26 mouse cellular contexts compared by ENCODE assay signal in the genomic region with DNA sequence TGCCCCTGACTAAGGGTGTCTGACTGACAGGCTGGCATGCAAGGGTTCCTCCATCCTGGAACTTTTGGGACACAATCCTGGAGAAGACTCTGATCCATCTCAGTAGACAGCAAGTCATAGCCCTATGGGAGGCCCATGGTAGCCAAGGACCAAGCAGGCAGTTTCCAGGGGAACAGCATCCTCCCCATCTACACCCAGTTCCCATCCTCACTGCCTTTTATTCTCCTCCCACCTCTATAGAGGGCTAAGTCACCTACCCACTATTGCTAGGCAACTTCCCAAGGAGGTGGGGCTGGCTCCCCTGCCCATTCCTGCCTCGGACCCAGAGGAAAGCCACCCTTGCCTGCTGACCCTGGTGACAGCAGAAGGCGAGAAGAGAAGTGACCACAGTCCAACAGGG. TPM values are rescaled to one million over a fixed set of nuclear protein-coding genes. Genes with fewer than 3 reads are reported as not detected.
A peak's percentile ranks its signal among the peaks of the same experiment; 100 is the strongest.
DNase-seq lines count a peak whose midpoint lies in the region; ATAC-seq and TF ChIP-seq lines count a peak whose summit lies in the region.
"Had no signal": no experiment of that assay in that cellular context is flagged by ENCODE, and none has a peak within 500 bp of the region (broad histone marks: within the 10 kb centered on the region; RNA-seq: fewer than 3 reads in every experiment).

No protein-coding gene starts in this region.

- TF ChIP-seq CTCF in stomach, postnatal 0 days (IDR thresholded peaks at IDR 0.05; ENCODE audit: low read depth), result no peak

- 64% methylated on average over 2 of the region's 2 CpGs for WGBS in limb, embryonic 12.5 days
- 64% methylated on average over 2 of the region's 2 CpGs for WGBS in limb, embryonic 10.5 days
- 43% methylated on average over 2 of the region's 2 CpGs for WGBS in stomach, embryonic 14.5 days
- 47% methylated on average over 2 of the region's 2 CpGs for WGBS in stomach, postnatal 0 days

- no peak for DNase-seq in frontal cortex, postnatal 25 days (ENCODE audit: low spot score in 2 of 2)
- DNase-seq in limb, embryonic 10.5 days (ENCODE audit: low spot score), result no peak
- no peak for DNase-seq in stomach, postnatal 0 days (ENCODE audit: low spot score)
- no peak for DNase-seq in thymus, postnatal 10 days (ENCODE audit: low spot score in 2 of 2)
- DNase-seq: adrenal gland, postnatal 10 days; adrenal gland, postnatal 36 days; B cell, adult 2 months; cerebellum, adult 18-20 months; cerebellum, adult 9-10 months; cerebellum, postnatal 14 days; gastrocnemius, adult 2 months; gastrocnemius, postnatal 14 days; heart, adult 11 months; heart, postnatal 10 days; heart, postnatal 4 days had no signal

- no peak for TF ChIP-seq EP300 in stomach, postnatal 0 days (optimal IDR thresholded peaks at IDR 0.05)

- H3K36me3 ChIP-seq in limb, embryonic 12.5 days, result peaks cover 6% of the 10 kb centered on the region; the same call in 1 of the 2 replicates
- peaks cover 38% of the 10 kb centered on the region for H3K36me3 ChIP-seq in limb, embryonic 10.5 days
- peaks cover 3% of the 10 kb centered on the region; the same call in 1 of the 2 replicates for H3K36me3 ChIP-seq in stomach, embryonic 14.5 days (ENCODE audit: control insufficient read depth, insufficient read depth, low read length)
- no peaks in the 10 kb centered on the region for H3K36me3 ChIP-seq in stomach, postnatal 0 days (ENCODE audit: control insufficient read depth, insufficient read depth, low read length)
- H3K36me3 ChIP-seq: G1E; heart, embryonic 15.5 days had no signal

- 0 out of 2 replicates have a peak overlapping the region, but pooled peaks have one; percentile 3 for H3K4me2 ChIP-seq in limb, embryonic 12.5 days
- no peak overlapping the region for H3K4me2 ChIP-seq in stomach, embryonic 14.5 days (replicated peaks; ENCODE audit: low read depth, low read length)
- H3K4me2 ChIP-seq in stomach, postnatal 0 days (replicated peaks; ENCODE audit: low read depth), result no peak overlapping the region
- H3K4me2 ChIP-seq: heart, embryonic 11.5 days; heart, embryonic 15.5 days; hindbrain, embryonic 14.5 days had no signal

- no peaks in the 10 kb centered on the region for H3K27me3 ChIP-seq in limb, embryonic 12.5 days
- no peaks in the 10 kb centered on the region for H3K27me3 ChIP-seq in limb, embryonic 10.5 days (ENCODE audit: low read depth, poor library complexity, severe bottlenecking)
- no peaks in the 10 kb centered on the region for H3K27me3 ChIP-seq in stomach, embryonic 14.5 days (ENCODE audit: control insufficient read depth, insufficient read depth, low read length)
- no peaks in the 10 kb centered on the region for H3K27me3 ChIP-seq in stomach, postnatal 0 days (ENCODE audit: control insufficient read depth, insufficient read depth, low read length)
- H3K27me3 ChIP-seq: CH12.LX; heart, embryonic 15.5 days; Patski had no signal

- peaks cover 79% of the 10 kb centered on the region for H3K4me1 ChIP-seq in limb, embryonic 12.5 days (replicated peaks)
- H3K4me1 ChIP-seq in limb, embryonic 10.5 days, result peaks cover 73% of the 10 kb centered on the region
- peaks cover 68% of the 10 kb centered on the region for H3K4me1 ChIP-seq in stomach, embryonic 14.5 days (ENCODE audit: control insufficient read depth, insufficient read depth, low read length)
- peaks cover 2% of the 10 kb centered on the region; the same call in 1 of the 2 replicates for H3K4me1 ChIP-seq in stomach, postnatal 0 days (replicated peaks; ENCODE audit: control insufficient read depth, insufficient read depth)

- no peaks in the 10 kb centered on the region for H3K9me3 ChIP-seq in limb, embryonic 12.5 days
- H3K9me3 ChIP-seq in limb, embryonic 10.5 days (replicated peaks), result no peaks in the 10 kb centered on the region
- no peaks in the 10 kb centered on the region for H3K9me3 ChIP-seq in stomach, embryonic 14.5 days (ENCODE audit: control insufficient read depth, low read depth, low read length)
- no peaks in the 10 kb centered on the region for H3K9me3 ChIP-seq in stomach, postnatal 0 days (ENCODE audit: control insufficient read depth, low read length)
- H3K9me3 ChIP-seq: G1E; heart, embryonic 15.5 days had no signal

- no peak overlapping the region for H3K4me3 ChIP-seq in limb, embryonic 12.5 days (replicated peaks)
- no peak overlapping the region for H3K4me3 ChIP-seq in limb, embryonic 10.5 days
- H3K4me3 ChIP-seq in stomach, embryonic 14.5 days (ENCODE audit: low read depth, low read length), result no peak overlapping the region
- no peak overlapping the region for H3K4me3 ChIP-seq in stomach, postnatal 0 days (ENCODE audit: low read depth, low read length)
- H3K4me3 ChIP-seq: gastrocnemius, adult 2 months; heart, embryonic 15.5 days had no signal

- peak; percentile 71; the same call in 1 of the 2 replicates for ATAC-seq in frontal cortex, adult (ENCODE audit: low TSS enrichment)
- ATAC-seq in limb, embryonic 12.5 days (ENCODE audit: insufficient number of reproducible peaks, insufficient read depth, low FRiP score, low TSS enrichment, low read depth), result no peak
- ATAC-seq in stomach, embryonic 14.5 days (ENCODE audit: insufficient number of reproducible peaks, insufficient read depth, low FRiP score, low read depth), result 0 out of 2 replicates have a peak, but pooled peaks have one; percentile 21
- no peak for ATAC-seq in stomach, postnatal 0 days (ENCODE audit: low FRiP score, low TSS enrichment)
- ATAC-seq: forebrain, embryonic 14.5 days; hindbrain, postnatal 0 days; Patski had no signal

- no peak overlapping the region; the same call in 1 of the 2 replicates for H3K27ac ChIP-seq in limb, embryonic 12.5 days
- no peak overlapping the region for H3K27ac ChIP-seq in limb, embryonic 10.5 days
- no peak overlapping the region for H3K27ac ChIP-seq in stomach, embryonic 14.5 days (ENCODE audit: low read length)
- H3K27ac ChIP-seq in stomach, postnatal 0 days (replicated peaks), result no peak overlapping the region
- H3K27ac ChIP-seq: gastrocnemius, adult 2 months; heart, embryonic 15.5 days; hindbrain, embryonic 14.5 days; hindbrain, postnatal 0 days had no signal

- H3K9ac ChIP-seq in limb, embryonic 12.5 days (replicated peaks), result no peak overlapping the region
- H3K9ac ChIP-seq in stomach, embryonic 14.5 days (replicated peaks; ENCODE audit: low read depth, low read length), result no peak overlapping the region
- H3K9ac ChIP-seq in stomach, postnatal 0 days (ENCODE audit: low read length), result no peak overlapping the region
- H3K9ac ChIP-seq: heart, embryonic 15.5 days; hindbrain, embryonic 14.5 days had no signal

RNA-seq across cellular contexts. Expression of a gene that starts 8.2 kb away (rescaled TPM):
- 42.0 and 45.8 TPM in 2 replicates for polyA plus RNA-seq in limb, embryonic 12.5 days (2016; fragmentation: Nextera tagmentation; extraction: Ambion mirVana)
- polyA plus RNA-seq in limb, embryonic 10.5 days (2016; fragmentation: Nextera tagmentation; extraction: Ambion mirVana), result 48.6 and 49.5 TPM in 2 replicates
- polyA plus RNA-seq in stomach, embryonic 14.5 days (2014; fragmentation: Nextera tagmentation; extraction: Ambion mirVana), result 80.4 and 81.7 TPM in 2 replicates
- polyA plus RNA-seq in stomach, postnatal 0 days (2015; fragmentation: Nextera tagmentation; extraction: Ambion mirVana), result 32.2 and 36.8 TPM in 2 replicates

Comparison
In these comparisons a context has a peak if more than half of its experiments do, and no peak if none do; other contexts are left out.
1. ATAC-seq: peak in frontal cortex, adult (single experiment) and stomach, embryonic 14.5 days (single experiment); none in limb, embryonic 12.5 days (single experiment) and stomach, postnatal 0 days (single experiment).